Mouse (Mus musculus) left cerebral cortex, adult 2 months (tissue): ENCODE results near the gene Pde10a. TPM values are rescaled to one million over a fixed set of nuclear protein-coding genes. Genes with fewer than 3 reads are reported as not detected.

Source experiments
- DNase-seq, 2 experiments: peaks; one replicate each; pipeline ENCODE4 v3.0.0; 2021 to 2022; ENCODE audit warnings: low spot score in 2 of 2, mixed read lengths in 1 of 2; ENCODE audit errors: extremely low spot score in 1 of 2
- H3K27ac ChIP-seq: fragments of 200-600 bp; 2 replicates; pipeline ENCODE4 v1.8.1; 2022
- H3K4me3 ChIP-seq: fragments of 200-600 bp; 2 replicates; pipeline ENCODE4 v1.8.1; 2022
- CTCF ChIP-seq: fragments of 200-600 bp; IDR thresholded peaks from 2 replicates; pipeline ENCODE4 v1.8.1; 2022; ENCODE audit warnings: antibody characterized with exemption, mild to moderate bottlenecking, moderate library complexity
- intact Hi-C: fragments of 180-260 bp; cut with DNase I; formaldehyde crosslinking; loops from one replicate; pipeline ENCODE4 v1.15.1; 2025
- total RNA-seq, 2 experiments: library from RNA; stranded (reverse); gene quantifications; 2 replicates each; pipeline ENCODE4 v1.2.3; 2021

The Pde10a gene
- total RNA-seq, 2 experiments from 2014 or later, result 78.0 to 113 TPM

DNA sequence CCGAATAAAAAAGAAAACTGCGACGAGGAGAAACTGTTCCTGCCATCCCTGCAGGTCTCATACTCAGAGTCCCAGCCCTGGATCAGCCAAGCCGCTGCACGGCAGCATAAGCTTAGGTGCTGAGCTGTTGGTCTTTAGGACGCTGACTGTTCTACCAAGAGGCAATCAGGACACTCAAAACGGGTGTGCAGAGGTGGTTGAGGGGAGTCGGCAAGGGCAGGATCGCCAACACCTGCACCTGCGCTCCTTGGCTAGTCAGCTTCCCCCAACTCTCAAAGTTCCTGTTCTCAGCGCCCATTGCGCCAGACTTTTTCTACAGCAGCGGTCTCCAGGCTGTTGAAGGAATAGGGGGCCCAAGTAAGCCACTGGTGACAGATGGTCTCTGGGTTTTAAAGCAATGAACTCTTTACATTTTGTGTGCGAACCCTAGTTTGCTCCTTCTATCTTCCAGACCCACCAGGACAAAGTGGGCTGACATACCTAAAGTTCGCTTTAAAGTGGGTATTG lies 274.8 kb downstream of the Pde10a start:
- no peak for TF ChIP-seq CTCF
- H3K27ac ChIP-seq, result no peak overlapping the region
- H3K4me3 ChIP-seq, result no peak overlapping the region; the same call in 1 of the 2 replicates
- no peak for DNase-seq
- intact Hi-C loops, result loop anchor here (5.0 kb wide), 1 partner anchor 188 kb away; no protein-coding TSS in a partner anchor

DNA sequence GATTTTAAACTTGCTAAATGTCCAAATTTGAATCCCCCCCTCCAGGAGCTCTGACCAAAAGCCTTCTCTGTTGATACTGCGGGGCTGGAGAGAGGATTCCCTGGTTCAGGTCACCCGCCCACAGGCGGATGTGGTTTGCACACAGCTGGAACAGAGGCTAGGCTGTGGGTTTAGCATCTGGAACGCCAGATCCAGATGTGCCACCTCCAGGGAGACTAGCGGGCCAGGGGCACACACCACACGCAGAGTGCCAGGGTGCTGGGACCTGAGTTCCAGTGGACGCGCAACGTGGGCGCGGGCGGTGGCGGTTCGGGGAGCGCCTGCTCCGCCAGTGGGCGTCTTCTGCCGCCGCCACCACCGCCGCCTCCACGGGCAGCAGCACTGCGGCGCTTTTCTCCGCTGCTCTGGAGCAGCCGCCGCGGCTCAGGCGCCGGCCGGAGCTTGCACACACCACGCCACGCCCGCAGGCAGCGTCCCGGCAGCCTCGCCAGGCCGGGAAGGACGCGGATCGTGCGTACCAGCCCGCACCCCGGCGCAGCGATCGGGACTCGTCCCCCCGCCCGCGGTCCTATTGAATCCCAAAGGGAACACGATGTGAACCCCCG lies 275.4 kb downstream of the Pde10a start:
- Histone ChIP-seq H3K27ac (peak overlapping the region; percentile 72), H3K4me3 (peak overlapping the region; percentile 66)
- intact Hi-C loops, result loop anchor here (5.0 kb wide), 1 partner anchor 188 kb away; no protein-coding TSS in a partner anchor
- no peak; the same call in 1 of the 2 replicates for TF ChIP-seq CTCF
- peak in 1 of 2 experiments; percentile 59 for DNase-seq

DNA sequence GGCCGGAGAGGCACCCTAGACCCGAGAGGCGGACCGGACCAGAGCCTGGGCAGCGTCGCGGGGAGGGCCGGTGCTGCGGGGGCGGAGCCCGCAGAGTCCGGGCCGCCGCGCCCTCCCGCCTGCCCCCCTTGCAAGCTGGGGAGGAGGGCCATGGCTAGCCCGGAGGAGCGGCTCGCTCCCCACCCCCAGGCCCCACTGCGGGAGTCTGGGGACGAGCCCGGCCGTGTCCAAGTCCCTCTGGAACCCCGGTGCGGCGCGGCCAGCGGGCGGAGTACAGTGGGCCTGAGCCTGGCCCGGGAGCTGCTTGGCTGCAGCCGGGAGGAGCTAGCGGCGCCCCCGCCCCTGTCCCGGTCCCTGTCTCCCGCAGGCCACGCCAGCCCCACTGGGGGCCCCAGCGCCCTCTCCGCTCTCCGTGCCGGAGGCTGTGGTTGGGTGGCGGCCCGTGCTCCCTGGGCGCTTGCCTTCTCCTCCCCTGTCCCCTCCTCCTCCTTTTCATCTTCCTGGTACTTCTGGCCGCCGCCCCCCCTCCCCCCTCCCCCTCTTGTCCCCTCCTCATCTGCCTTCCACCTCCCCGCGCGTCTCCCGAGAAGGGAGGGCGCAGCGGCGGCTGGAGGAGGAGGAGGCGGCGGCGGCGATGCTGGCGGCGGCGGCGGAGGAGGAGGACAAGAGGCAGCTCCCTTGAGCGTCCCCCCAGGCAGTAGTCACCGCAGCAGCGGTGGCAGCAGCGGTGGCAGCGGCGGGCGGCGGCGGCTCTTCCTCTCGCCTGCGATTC lies 276.1 kb downstream of the Pde10a start:
- peak; percentile 68 to 79 for DNase-seq
- intact Hi-C loops, result loop anchor here (5.0 kb wide), 1 partner anchor 189 kb away; no protein-coding TSS in a partner anchor
- Histone ChIP-seq H3K27ac (peak overlapping the region; percentile 72), H3K4me3 (peak overlapping the region; percentile 66)
- no peak for TF ChIP-seq CTCF

DNA sequence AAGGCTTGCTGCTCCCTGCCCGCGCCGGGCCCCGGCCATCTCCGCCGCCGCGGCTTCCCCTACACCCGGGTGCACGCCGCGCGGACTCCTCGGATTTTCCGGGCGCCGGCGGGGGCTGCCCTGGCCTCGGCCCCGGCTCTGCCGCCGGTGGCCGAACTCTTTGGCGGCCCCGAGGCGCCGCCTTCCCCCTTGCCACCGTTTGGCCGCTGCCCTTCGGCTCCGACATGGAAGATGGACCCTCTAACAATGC lies 276.6 kb downstream of the Pde10a start:
- Histone ChIP-seq H3K4me3 (peak overlapping the region; percentile 66), H3K27ac (peak overlapping the region; percentile 72)
- no peak for DNase-seq
- TF ChIP-seq CTCF, result no peak
- intact Hi-C loops, result loop anchor here (2.0 to 5.0 kb wide), 2 partner anchors 57 to 189 kb away; no protein-coding TSS in a partner anchor

DNA sequence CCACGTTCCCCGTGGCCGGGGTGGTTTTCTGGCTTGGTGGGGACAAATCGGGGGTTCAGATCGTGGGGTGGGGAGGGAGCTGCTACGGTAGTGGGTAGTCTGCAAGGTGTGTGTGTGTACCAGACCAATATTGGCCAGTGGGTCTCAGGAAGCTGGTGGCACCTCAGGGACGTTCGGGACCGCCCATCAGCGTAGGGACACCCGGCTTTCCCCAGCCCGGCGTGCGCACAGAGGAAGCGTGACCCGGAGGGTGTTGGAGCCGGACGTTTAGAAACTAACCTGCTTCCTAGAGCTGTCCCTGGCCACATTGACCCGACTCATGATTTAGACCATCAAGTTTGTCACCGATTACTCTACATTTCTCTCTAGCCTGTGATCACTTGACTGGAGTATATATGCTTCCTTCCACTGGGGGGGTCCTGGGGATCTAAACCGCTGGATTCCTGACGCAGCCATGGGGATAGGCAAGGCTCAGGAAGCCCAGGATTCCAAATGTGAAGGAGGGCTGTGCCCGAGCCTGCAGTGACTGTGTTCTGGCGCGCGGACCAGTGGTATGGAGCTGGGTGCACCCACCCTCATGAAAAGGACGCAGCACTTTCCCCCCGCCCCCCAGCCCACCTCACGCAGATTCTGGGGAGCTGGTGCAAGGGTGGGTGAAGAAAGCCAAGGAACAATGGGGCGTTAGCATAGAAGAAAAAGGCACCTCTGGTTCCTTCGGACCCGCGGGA lies 277.2 kb downstream of the Pde10a start:
- no peak for TF ChIP-seq CTCF
- intact Hi-C loops, result loop anchor here (2.0 to 5.0 kb wide), 2 partner anchors 56 to 190 kb away; no protein-coding TSS in a partner anchor
- Histone ChIP-seq H3K4me3 (peak overlapping the region; percentile 66), H3K27ac (no peak overlapping the region; the same call in 1 of the 2 replicates)
- no peak for DNase-seq

DNA sequence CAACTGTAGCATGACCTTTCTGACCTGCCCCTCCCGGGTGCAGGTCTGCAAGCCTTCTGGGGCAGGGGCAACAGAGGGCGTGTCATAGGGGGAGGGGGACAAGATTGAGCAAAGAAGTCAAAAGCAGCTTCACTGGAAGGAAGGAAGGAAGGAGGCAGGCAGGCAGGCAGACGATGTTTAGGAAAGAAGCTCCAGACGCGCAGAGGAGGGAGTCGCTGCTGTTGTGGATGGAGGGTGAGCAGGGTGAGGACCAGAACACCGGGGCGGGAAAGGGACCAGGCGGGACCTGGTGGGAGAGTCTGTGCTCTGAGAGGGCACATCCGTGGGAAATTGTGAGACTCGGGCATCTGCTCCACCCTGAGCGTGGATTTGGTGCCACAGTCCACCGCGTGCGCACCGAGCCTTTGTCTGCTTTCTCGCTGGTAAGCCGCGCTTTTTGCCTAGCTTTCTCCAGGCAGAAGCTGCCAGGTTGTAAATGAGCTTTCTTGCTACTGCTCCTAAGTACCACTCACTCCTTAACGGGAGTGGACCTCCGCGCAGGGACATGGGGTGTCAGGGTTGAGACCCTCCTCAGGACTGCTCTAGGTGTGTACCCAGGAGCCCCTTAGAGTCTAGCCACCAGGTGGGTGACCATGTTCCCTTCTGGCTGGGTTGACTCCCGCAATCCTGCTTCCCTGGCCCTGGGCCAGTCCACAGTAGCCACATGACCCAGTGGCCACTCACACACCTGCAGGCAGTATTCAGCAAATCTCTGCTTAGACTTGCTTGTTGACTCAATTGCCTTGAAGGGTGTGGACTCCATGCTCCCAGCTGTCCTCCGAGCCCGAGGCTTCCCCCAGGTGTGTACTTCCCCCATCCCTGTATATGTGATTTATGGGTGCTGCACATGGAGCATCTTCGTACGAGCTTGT lies 278.0 kb downstream of the Pde10a start:
- peak overlapping the region; percentile 66 for H3K4me3 ChIP-seq
- intact Hi-C loops, result loop anchor here (2.0 to 5.0 kb wide), 2 partner anchors 56 to 191 kb away; no protein-coding TSS in a partner anchor
- no peak for DNase-seq
- no peak overlapping the region for H3K27ac ChIP-seq
- TF ChIP-seq CTCF, result no peak

DNA sequence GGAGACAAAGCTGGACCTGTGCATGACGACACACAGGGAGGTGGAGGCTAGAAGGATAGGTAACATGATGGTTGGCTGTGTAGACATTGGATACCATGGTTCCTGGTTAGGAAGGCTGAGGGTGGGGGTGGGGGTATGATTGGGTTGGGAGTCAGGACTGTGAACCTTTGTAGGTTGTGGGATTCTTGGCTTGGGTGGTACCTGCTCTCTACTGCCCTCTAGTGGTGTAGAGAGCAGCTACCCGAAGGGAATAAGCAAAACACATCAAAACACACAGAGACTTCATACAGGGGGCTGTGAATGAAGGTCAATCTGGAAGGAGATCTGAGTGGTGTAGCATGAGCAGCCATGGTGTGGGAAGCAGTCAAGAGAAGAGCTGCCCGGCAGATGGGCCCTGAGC lies 282.2 kb downstream of the Pde10a start:
- no peak for DNase-seq
- TF ChIP-seq CTCF, result peak; percentile 74
- Histone ChIP-seq H3K4me3 (no peak overlapping the region), H3K27ac (no peak overlapping the region)
- intact Hi-C loops, result loop anchor here (5.0 kb wide), 2 partner anchors 125 to 170 kb away; no protein-coding TSS in a partner anchor

DNA sequence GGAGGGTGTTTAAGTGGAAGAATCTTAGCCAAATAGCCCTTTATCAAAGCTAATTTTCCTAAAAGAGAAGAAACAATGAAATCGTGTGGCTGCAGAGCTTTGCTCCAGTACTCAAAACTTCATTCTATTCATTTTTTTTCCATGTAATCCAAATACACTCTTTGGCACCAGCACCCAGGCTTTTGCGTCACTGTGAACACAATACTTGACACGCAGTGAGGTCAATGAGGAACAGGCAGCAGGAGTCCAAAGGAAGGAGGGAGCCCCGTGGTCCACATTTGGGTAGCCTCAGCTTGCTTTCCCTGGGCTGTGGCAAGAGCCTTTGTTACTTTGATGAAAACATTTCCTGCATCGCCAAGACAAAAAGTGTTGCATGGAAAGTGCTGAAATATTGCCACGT lies 284.6 kb downstream of the Pde10a start:
- TF ChIP-seq CTCF, result no peak
- Histone ChIP-seq H3K27ac (no peak overlapping the region), H3K4me3 (no peak overlapping the region)
- no peak for DNase-seq
- intact Hi-C loops, result loop anchor here (5.0 kb wide), 2 partner anchors 123 to 172 kb away; no protein-coding TSS in a partner anchor

DNA sequence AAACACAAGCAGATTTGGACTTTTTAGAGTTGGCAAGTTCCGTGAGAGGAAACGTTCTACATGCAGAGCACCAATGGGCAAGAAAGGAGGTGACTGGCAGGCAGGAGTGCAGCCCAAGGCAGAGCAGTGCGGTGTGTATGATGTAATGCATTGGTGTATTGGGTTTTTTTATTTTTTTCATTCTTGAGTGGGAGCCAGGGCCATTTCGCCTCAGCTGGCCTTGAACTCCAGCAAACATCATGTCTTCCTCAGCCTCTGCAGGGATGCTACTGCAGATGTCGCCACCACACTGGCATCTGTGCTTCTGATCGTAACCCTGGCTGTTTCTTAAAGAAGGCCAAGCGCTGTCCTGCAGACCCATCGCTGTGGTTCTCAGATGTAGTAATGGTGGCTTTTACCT lies 285.0 kb downstream of the Pde10a start:
- no peak for DNase-seq
- intact Hi-C loops, result no loop called here

DNA sequence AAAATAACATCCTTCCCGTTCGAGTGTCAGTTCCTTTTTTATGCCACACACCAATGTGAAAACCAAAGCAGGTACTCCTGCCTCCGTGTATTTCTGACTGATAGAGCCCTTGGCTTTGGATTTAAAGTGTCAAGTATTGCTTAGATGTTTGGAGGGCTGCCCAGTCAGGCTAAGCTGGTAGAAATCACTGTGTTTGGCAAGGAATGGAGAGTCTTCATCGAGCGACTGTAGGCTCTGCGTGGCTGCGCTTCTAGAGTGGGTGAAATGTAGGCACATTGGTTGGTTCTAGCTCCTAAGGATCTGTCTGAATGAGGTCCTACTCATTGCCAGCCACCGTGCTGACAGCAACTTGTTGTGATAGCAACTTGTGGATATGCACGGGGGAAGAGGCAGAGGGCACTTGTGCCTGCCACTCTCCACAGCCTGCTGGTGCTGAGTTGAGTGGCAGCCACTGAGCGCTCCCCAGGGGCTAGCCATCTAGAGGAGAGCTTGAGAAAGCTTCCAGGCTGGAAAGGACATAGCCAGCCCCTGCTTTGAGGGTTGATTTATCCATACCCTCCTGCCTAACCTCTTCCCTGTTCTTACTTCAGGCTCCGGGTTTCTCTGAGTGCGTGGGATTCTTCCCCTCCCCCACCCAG lies 287.2 kb downstream of the Pde10a start:
- DNase-seq, result no peak
- no peak for TF ChIP-seq CTCF
- Histone ChIP-seq H3K27ac (no peak overlapping the region), H3K4me3 (no peak overlapping the region)
- intact Hi-C loops, result no loop called here

More for the DNA sequence above, 285.0 kb downstream of the Pde10a start:
- H3K27ac ChIP-seq, result no peak overlapping the region
- no peak overlapping the region for H3K4me3 ChIP-seq
- TF ChIP-seq CTCF, result no peak
